In genomic region chr4:63514454-63514984, GRCm38 (mm10) we compare ENCODE assay signal across 22 mouse cellular contexts.
"Had no signal": no experiment of that assay in that cellular context is flagged by ENCODE, and none has a peak within 500 bp of the region (broad histone marks: within the 10 kb centered on the region; RNA-seq: fewer than 3 reads in every experiment).

No protein-coding gene starts in this region.

- ATAC-seq: intestine, embryonic 15.5 days; liver, embryonic 12.5 days had no signal

- H3K36me3 ChIP-seq: intestine, embryonic 15.5 days; limb, embryonic 10.5 days; limb, embryonic 13.5 days; liver, embryonic 12.5 days; liver, embryonic 15.5 days; lung, embryonic 15.5 days; midbrain, embryonic 10.5 days had no signal

- H3K9ac ChIP-seq: intestine, embryonic 15.5 days; limb, embryonic 13.5 days; liver, embryonic 12.5 days; liver, embryonic 15.5 days; lung, embryonic 15.5 days had no signal

- DNase-seq: layer of hippocampus, adult 9-11 months; liver; lung, adult 18-20 months; lung, postnatal 10 days; lung, postnatal 36 days; midbrain, embryonic 14.5 days; right cerebral cortex, postnatal 14 days; right cerebral cortex, postnatal 4 days; thymus, adult 2 months; thymus, postnatal 14 days; thymus, postnatal 4 days had no signal

- H3K27ac ChIP-seq: intestine, embryonic 15.5 days; kidney, postnatal 0 days; layer of hippocampus, adult 2 months; limb, embryonic 10.5 days; limb, embryonic 13.5 days; liver, embryonic 12.5 days; liver, embryonic 15.5 days; lung, embryonic 15.5 days; midbrain, embryonic 10.5 days; stomach, postnatal 0 days had no signal

- H3K4me3 ChIP-seq: intestine, embryonic 15.5 days; layer of hippocampus, adult 2 months; limb, embryonic 10.5 days; limb, embryonic 13.5 days; liver, embryonic 12.5 days; liver, embryonic 15.5 days; lung, embryonic 15.5 days; megakaryocyte, embryonic 14.5 days; midbrain, embryonic 10.5 days had no signal

- H3K4me1 ChIP-seq: intestine, embryonic 15.5 days; liver, embryonic 12.5 days; liver, embryonic 15.5 days; lung, embryonic 15.5 days; megakaryocyte, embryonic 14.5 days; midbrain, embryonic 10.5 days had no signal

- H3K27me3 ChIP-seq: intestine, embryonic 15.5 days; limb, embryonic 13.5 days; lung, embryonic 15.5 days had no signal

- H3K9me3 ChIP-seq: intestine, embryonic 15.5 days; limb, embryonic 10.5 days; limb, embryonic 13.5 days; liver, embryonic 12.5 days; liver, embryonic 15.5 days; lung, embryonic 15.5 days; midbrain, embryonic 10.5 days had no signal

- H3K4me2 ChIP-seq: intestine, embryonic 15.5 days; limb, embryonic 13.5 days; liver, embryonic 12.5 days; liver, embryonic 15.5 days; lung, embryonic 15.5 days had no signal
